Mouse (Mus musculus): Measurements from ENCODE around the gene Ube2f. TPM values are rescaled to one million over a fixed set of nuclear protein-coding genes. Genes with fewer than 3 reads are reported as not detected.

Gene Ube2f
- total RNA-seq, 1 experiment, result 41.5 TPM

DNA sequence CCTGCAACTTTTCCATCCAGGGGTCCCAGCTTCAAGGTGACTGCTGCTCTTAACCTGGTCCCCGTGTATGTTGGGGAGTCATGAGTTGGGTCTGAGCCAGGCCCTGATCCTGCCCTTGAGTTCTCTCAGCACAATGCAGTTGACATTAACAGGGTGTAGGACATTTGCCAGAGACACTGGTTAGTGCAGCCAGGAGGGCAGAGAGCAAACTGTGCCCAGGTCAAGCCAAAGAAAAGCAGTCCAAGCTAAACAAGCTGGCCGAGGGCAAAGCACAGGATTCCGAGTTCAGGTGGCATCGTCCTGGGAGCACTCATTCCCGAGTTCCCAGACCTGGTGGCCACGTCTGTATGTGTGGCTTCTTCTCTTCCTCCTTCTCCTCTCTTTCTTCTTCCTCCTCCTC, 67.6 kb downstream of the Ube2f start:
- Histone ChIP-seq H3K4me1 (ENCODE audit: control insufficient read depth in 2 of 2, insufficient read depth in 2 of 2, low read length in 2 of 2, poor library complexity in 1 of 2) (peaks cover 0 to 7% of the 10 kb centered on the region in 2 experiments; a peak in 2 of 4 replicates), H3K4me3 (ENCODE audit: insufficient read depth in 1 of 2, low read depth in 1 of 2, low read length in 2 of 2, poor library complexity in 1 of 2, severe bottlenecking in 1 of 2) (no peak overlapping the region), H3K27ac (ENCODE audit: insufficient read depth, low read depth, low read length, poor library complexity, severe bottlenecking) (no peak overlapping the region), H3K9ac (ENCODE audit: insufficient read depth, low read depth, low read length, poor library complexity, severe bottlenecking) (no peak overlapping the region), H3K36me3 (ENCODE audit: control insufficient read depth, insufficient read depth, low read length, poor library complexity, severe bottlenecking) (no peaks in the 10 kb centered on the region; the same call in 1 of the 2 replicates), H3K9me3 (ENCODE audit: control insufficient read depth, insufficient read depth, low read depth, low read length) (no peaks in the 10 kb centered on the region)
- no peak for DNase-seq (ENCODE audit: low read depth, low spot score)
- in situ Hi-C loops (cut with MboI; ENCODE audit: low sequenced_read_pairs in 2 of 2, unreplicated experiment in 2 of 2), result no loop called here
- TF ChIP-seq ZNF384 (IDR thresholded peaks at IDR 0.05; ENCODE audit: low read depth, low read length), result no peak
- no peak for TF ChIP-seq CHD2 (IDR thresholded peaks at IDR 0.05; ENCODE audit: low read depth, low read length)
- no peak for TF ChIP-seq ZC3H11A (IDR thresholded peaks at IDR 0.05; ENCODE audit: borderline replicate concordance, low read depth, low read length)
- no peak for TF ChIP-seq MAFK (IDR thresholded peaks at IDR 0.05; ENCODE audit: insufficient read depth, low read depth, low read length)
- no peak for TF ChIP-seq HCFC1 (IDR thresholded peaks at IDR 0.05; ENCODE audit: borderline replicate concordance, insufficient read depth, low read length)

DNA sequence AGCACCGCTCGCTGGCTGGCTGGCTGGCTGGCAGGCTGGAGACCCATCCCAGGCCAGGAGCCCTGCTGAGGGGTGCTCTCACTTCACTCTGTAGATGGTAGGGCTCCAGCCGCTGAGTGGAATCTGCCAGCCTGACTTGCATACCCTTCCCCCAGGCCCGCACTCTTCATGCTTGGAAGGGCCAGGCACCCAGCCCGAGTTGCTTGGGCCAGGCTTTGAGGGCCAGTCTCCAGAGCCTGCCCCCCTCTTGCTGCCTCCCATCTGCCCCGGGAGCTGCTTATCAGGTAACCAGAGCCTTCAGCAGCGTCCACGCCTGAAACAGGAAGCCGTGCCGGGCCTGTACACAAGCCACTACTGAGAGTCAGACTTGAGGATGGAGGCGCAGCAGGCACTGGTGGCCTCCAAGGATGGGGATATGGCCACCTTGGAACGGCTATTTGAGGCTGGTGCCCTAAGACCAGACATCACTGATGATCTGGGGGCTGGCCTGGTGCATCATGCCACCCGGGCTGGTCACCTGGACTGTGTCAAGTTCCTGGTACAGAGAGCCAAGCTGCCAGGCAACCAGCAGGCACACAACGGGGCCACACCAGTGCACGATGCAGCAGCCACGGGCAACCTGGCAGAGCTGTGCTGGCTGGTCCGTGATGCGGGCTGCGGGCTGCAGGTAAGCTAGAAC, 71.8 kb downstream of the Ube2f start, which contains the start of gene Espnl:
TSS of gene Espnl (plus strand) at position 316 of the 679 bp plus-strand sequence.
- H3K4me3 ChIP-seq (ENCODE audit: insufficient read depth in 1 of 2, low read depth in 1 of 2, low read length in 2 of 2, poor library complexity in 1 of 2, severe bottlenecking in 1 of 2), result no peak within 1 kb of the TSS
- in situ Hi-C loops (cut with MboI; ENCODE audit: low sequenced_read_pairs in 2 of 2, unreplicated experiment in 2 of 2), result no loop called here
- no peak within 1 kb of the TSS for H3K27ac ChIP-seq (ENCODE audit: insufficient read depth, low read depth, low read length, poor library complexity, severe bottlenecking)
- TF ChIP-seq MAFK (IDR thresholded peaks at IDR 0.05; ENCODE audit: insufficient read depth, low read depth, low read length), result no peak
- TF ChIP-seq CHD2 (IDR thresholded peaks at IDR 0.05; ENCODE audit: low read depth, low read length), result no peak
- TF ChIP-seq ZNF384 (IDR thresholded peaks at IDR 0.05; ENCODE audit: low read depth, low read length), result no peak
- no peak for TF ChIP-seq ZC3H11A (IDR thresholded peaks at IDR 0.05; ENCODE audit: borderline replicate concordance, low read depth, low read length)
- no peak for TF ChIP-seq HCFC1 (IDR thresholded peaks at IDR 0.05; ENCODE audit: borderline replicate concordance, insufficient read depth, low read length)
- DNase-seq (ENCODE audit: low read depth, low spot score), result no peak
- H3K4me1 ChIP-seq (ENCODE audit: control insufficient read depth in 2 of 2, insufficient read depth in 2 of 2, low read length in 2 of 2, poor library complexity in 1 of 2), result no peaks in the 10 kb centered on the region; a peak in 1 of 4 replicates
- no peaks in the 10 kb centered on the region for H3K9me3 ChIP-seq (ENCODE audit: control insufficient read depth, insufficient read depth, low read depth, low read length)
- H3K9ac ChIP-seq (ENCODE audit: insufficient read depth, low read depth, low read length, poor library complexity, severe bottlenecking), result no peak within 1 kb of the TSS
- no peaks in the 10 kb centered on the region for H3K36me3 ChIP-seq (ENCODE audit: control insufficient read depth, insufficient read depth, low read length, poor library complexity, severe bottlenecking)

DNA sequence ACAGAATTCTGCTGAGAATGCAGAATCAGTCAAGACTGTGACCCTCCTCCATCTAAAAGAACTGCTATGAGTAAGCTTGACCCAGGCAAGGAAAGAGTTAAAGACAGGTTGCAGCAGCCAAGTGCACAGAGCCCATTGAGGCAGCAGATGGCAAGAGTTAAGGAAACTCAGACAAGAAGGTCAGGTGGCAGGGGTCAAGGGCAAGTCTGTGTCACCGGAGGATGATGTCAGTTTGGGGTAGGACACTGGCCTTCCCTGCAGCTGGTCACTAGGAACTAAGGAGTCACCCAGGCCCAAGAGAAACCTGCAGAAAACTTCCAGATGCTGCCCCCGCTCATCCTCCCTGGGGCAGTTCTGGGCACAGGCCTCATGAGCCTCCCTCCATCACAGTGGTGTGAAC, 74.5 kb downstream of the Ube2f start:
- no peak for DNase-seq (ENCODE audit: low read depth, low spot score)
- Histone ChIP-seq H3K4me1 (ENCODE audit: control insufficient read depth in 2 of 2, insufficient read depth in 2 of 2, low read length in 2 of 2, poor library complexity in 1 of 2) (no peaks in the 10 kb centered on the region; a peak in 1 of 4 replicates), H3K9me3 (ENCODE audit: control insufficient read depth, insufficient read depth, low read depth, low read length) (no peaks in the 10 kb centered on the region), H3K36me3 (ENCODE audit: control insufficient read depth, insufficient read depth, low read length, poor library complexity, severe bottlenecking) (no peaks in the 10 kb centered on the region), H3K27ac (ENCODE audit: insufficient read depth, low read depth, low read length, poor library complexity, severe bottlenecking) (no peak overlapping the region), H3K4me3 (ENCODE audit: insufficient read depth in 1 of 2, low read depth in 1 of 2, low read length in 2 of 2, poor library complexity in 1 of 2, severe bottlenecking in 1 of 2) (no peak overlapping the region), H3K9ac (ENCODE audit: insufficient read depth, low read depth, low read length, poor library complexity, severe bottlenecking) (no peak overlapping the region)
- in situ Hi-C loops (cut with MboI; ENCODE audit: low sequenced_read_pairs in 2 of 2, unreplicated experiment in 2 of 2), result no loop called here
- TF ChIP-seq MAFK (IDR thresholded peaks at IDR 0.05; ENCODE audit: insufficient read depth, low read depth, low read length) (no peak), CHD2 (IDR thresholded peaks at IDR 0.05; ENCODE audit: low read depth, low read length) (no peak), ZNF384 (IDR thresholded peaks at IDR 0.05; ENCODE audit: low read depth, low read length) (no peak), ZC3H11A (IDR thresholded peaks at IDR 0.05; ENCODE audit: borderline replicate concordance, low read depth, low read length) (no peak), HCFC1 (IDR thresholded peaks at IDR 0.05; ENCODE audit: borderline replicate concordance, insufficient read depth, low read length) (no peak)

DNA sequence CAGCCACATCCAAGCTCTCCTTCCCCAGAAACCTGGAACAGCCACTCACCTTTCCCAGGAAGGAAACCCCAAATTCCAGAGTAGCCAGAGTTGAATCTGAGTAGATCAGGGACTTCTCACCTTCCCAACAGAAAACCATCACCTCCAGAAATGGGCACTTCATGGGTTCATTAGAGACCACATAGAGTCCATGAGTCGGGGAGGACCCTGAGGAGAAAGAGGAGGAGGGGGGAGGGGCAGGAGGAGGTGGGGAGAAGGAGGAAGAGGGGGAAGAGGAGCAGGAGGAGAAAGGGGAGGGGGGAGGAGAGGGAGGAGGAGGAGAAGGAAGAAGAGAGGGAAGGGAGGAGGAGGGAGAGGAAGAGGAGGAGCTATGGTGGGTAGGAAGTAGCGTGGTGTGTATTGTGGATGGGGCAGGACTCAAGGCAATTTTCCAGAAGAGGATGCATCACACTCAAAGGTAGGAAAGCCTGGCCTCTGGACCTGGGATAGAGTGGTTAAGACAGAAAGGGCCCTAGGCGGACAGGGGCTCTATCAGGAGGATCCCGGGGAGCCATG, 75.5 kb downstream of the Ube2f start:
- Histone ChIP-seq H3K9ac (ENCODE audit: insufficient read depth, low read depth, low read length, poor library complexity, severe bottlenecking) (no peak overlapping the region), H3K36me3 (ENCODE audit: control insufficient read depth, insufficient read depth, low read length, poor library complexity, severe bottlenecking) (no peaks in the 10 kb centered on the region), H3K4me3 (ENCODE audit: insufficient read depth in 1 of 2, low read depth in 1 of 2, low read length in 2 of 2, poor library complexity in 1 of 2, severe bottlenecking in 1 of 2) (no peak overlapping the region), H3K27ac (ENCODE audit: insufficient read depth, low read depth, low read length, poor library complexity, severe bottlenecking) (no peak overlapping the region), H3K4me1 (ENCODE audit: control insufficient read depth in 2 of 2, insufficient read depth in 2 of 2, low read length in 2 of 2, poor library complexity in 1 of 2) (no peaks in the 10 kb centered on the region; a peak in 1 of 4 replicates), H3K9me3 (ENCODE audit: control insufficient read depth, insufficient read depth, low read depth, low read length) (no peaks in the 10 kb centered on the region)
- no peak for DNase-seq (ENCODE audit: low read depth, low spot score)
- in situ Hi-C loops (cut with MboI; ENCODE audit: low sequenced_read_pairs in 2 of 2, unreplicated experiment in 2 of 2), result no loop called here
- no peak for TF ChIP-seq ZNF384 (IDR thresholded peaks at IDR 0.05; ENCODE audit: low read depth, low read length)
- no peak for TF ChIP-seq HCFC1 (IDR thresholded peaks at IDR 0.05; ENCODE audit: borderline replicate concordance, insufficient read depth, low read length)
- no peak for TF ChIP-seq MAFK (IDR thresholded peaks at IDR 0.05; ENCODE audit: insufficient read depth, low read depth, low read length)
- no peak for TF ChIP-seq CHD2 (IDR thresholded peaks at IDR 0.05; ENCODE audit: low read depth, low read length)
- no peak for TF ChIP-seq ZC3H11A (IDR thresholded peaks at IDR 0.05; ENCODE audit: borderline replicate concordance, low read depth, low read length)
